Mouse (Mus musculus): ENCODE data around the gene Olfr1322. TPM values are rescaled to one million over a fixed set of nuclear protein-coding genes. Genes with fewer than 3 reads are reported as not detected.

Olfr1322 gene
- not detected for polyA plus RNA-seq (2014; fragmentation: Illumina TruSeq; extraction: RNeasy Lipid Tissue Mini Kit (QIAGEN cat#74804); ENCODE audit: low read depth, low replicate concordance)

DNA sequence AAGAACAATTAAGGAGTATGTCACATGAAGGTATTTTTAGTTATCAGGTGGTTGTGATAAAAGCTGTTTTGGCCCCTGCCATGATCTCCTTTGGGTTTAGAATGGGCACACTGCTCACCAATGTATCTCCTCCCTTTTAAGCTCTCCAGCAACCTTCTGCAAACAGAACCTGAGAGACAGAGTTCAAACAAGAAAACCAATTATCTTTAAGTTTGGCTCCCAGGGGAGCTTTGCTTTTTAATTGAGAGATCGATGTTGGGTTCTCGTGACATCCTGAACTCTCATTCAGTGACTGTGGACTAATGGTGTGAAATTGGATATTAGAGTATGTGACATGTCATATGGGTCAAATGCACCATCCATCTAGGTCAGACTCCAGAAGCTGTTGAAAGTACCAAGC is at the start of gene Olfr1322:
Gene Olfr1322 (minus strand): TSS at position 101 of the 400 bp plus-strand sequence.

Other genes with a start within 250 kb of the Olfr1322 start
- not detected for gene Olfr1320, start 219.2 kb downstream of the Olfr1322 start, polyA plus RNA-seq (2014; fragmentation: Illumina TruSeq; extraction: RNeasy Lipid Tissue Mini Kit (QIAGEN cat#74804); ENCODE audit: low read depth, low replicate concordance)
- gene Olfr1321, start 156.4 kb downstream of the Olfr1322 start, polyA plus RNA-seq (2014; fragmentation: Illumina TruSeq; extraction: RNeasy Lipid Tissue Mini Kit (QIAGEN cat#74804); ENCODE audit: low read depth, low replicate concordance): not detected
- not detected for gene Igsf1, start 93.7 kb downstream of the Olfr1322 start, polyA plus RNA-seq (2014; fragmentation: Illumina TruSeq; extraction: RNeasy Lipid Tissue Mini Kit (QIAGEN cat#74804); ENCODE audit: low read depth, low replicate concordance)
- not detected for gene Olfr1323, start 127.9 kb upstream of the Olfr1322 start, polyA plus RNA-seq (2014; fragmentation: Illumina TruSeq; extraction: RNeasy Lipid Tissue Mini Kit (QIAGEN cat#74804); ENCODE audit: low read depth, low replicate concordance)

Measured in kidney, adult 10 weeks (tissue).